Mouse (Mus musculus): ENCODE results near the gene Morn2.

DNA sequence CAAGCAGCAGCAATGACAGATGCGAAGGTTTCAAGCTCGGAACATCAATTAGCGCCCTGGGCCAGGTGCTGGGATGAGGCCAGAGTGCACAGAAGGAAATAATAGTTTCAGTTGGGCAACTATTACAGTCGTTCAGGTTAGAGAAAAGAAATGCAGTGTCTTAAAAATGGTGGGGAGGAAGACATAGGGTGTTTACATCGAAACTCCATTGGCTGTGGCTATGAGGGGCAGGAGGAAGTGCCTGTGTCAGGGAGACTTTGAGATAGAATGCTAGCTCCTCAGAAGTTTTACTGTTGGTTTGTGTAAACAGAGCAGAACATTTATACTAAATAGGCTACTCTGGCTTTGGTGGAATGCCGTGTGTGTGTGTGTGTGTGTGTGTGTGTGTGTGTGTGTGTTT, 2.0 kb upstream of the Morn2 start:
- TF ChIP-seq HCFC1 (IDR thresholded peaks at IDR 0.05; ENCODE audit: borderline replicate concordance, insufficient read depth, low read length) (no peak), ZNF384 (IDR thresholded peaks at IDR 0.05; ENCODE audit: low read depth, low read length) (no peak)
